14 mouse cellular contexts compared by ENCODE assay signal in genomic region chr16:57317882-57318636, GRCm38 (mm10). TPM values are rescaled to one million over a fixed set of nuclear protein-coding genes. Genes with fewer than 3 reads are reported as not detected.
A peak's percentile ranks its signal among the peaks of the same experiment; 100 is the strongest.
DNase-seq lines count a peak whose midpoint lies in the region; ATAC-seq and TF ChIP-seq lines count a peak whose summit lies in the region.
"Had no signal": no experiment of that assay in that cellular context is flagged by ENCODE, and none has a peak within 500 bp of the region (broad histone marks: within the 10 kb centered on the region; RNA-seq: fewer than 3 reads in every experiment).

No protein-coding gene starts in this region.

- no peaks in the 10 kb centered on the region for H3K36me3 ChIP-seq in midbrain, embryonic 14.5 days (ENCODE audit: control insufficient read depth, insufficient read depth, low read length)
- no peaks in the 10 kb centered on the region for H3K36me3 ChIP-seq in midbrain, embryonic 13.5 days
- no peaks in the 10 kb centered on the region for H3K36me3 ChIP-seq in stomach, postnatal 0 days (ENCODE audit: control insufficient read depth, insufficient read depth, low read length)
- H3K36me3 ChIP-seq in hindbrain, embryonic 14.5 days (replicated peaks; ENCODE audit: control insufficient read depth, insufficient read depth): no peaks in the 10 kb centered on the region

- H3K4me1 ChIP-seq in midbrain, embryonic 14.5 days (ENCODE audit: control insufficient read depth, insufficient read depth, low read length): no peaks in the 10 kb centered on the region
- H3K4me1 ChIP-seq in midbrain, embryonic 13.5 days (replicated peaks): peaks cover 8% of the 10 kb centered on the region; the same call in 1 of the 2 replicates
- H3K4me1 ChIP-seq in stomach, postnatal 0 days (replicated peaks; ENCODE audit: control insufficient read depth, insufficient read depth): no peaks in the 10 kb centered on the region; the same call in 1 of the 2 replicates
- H3K4me1 ChIP-seq in hindbrain, embryonic 14.5 days (replicated peaks; ENCODE audit: control insufficient read depth, insufficient read depth, low read length): no peaks in the 10 kb centered on the region

- H3K4me3 ChIP-seq in midbrain, embryonic 14.5 days (replicated peaks; ENCODE audit: low read depth, low read length): no peak overlapping the region
- H3K4me3 ChIP-seq in midbrain, embryonic 13.5 days (replicated peaks): no peak overlapping the region
- H3K4me3 ChIP-seq in stomach, postnatal 0 days (ENCODE audit: low read depth, low read length): no peak overlapping the region
- H3K4me3 ChIP-seq in hindbrain, embryonic 14.5 days (replicated peaks; ENCODE audit: low read length): no peak overlapping the region

- H3K27me3 ChIP-seq in midbrain, embryonic 14.5 days (ENCODE audit: control insufficient read depth, insufficient read depth, low read length): no peaks in the 10 kb centered on the region
- no peaks in the 10 kb centered on the region for H3K27me3 ChIP-seq in midbrain, embryonic 13.5 days
- H3K27me3 ChIP-seq in stomach, postnatal 0 days (ENCODE audit: control insufficient read depth, insufficient read depth, low read length): no peaks in the 10 kb centered on the region
- H3K27me3 ChIP-seq in hindbrain, embryonic 14.5 days (ENCODE audit: control insufficient read depth, insufficient read depth, low read length): no peaks in the 10 kb centered on the region

- no peak overlapping the region for H3K4me2 ChIP-seq in midbrain, embryonic 14.5 days (ENCODE audit: low read length)
- no peak overlapping the region for H3K4me2 ChIP-seq in midbrain, embryonic 13.5 days (replicated peaks)
- no peak overlapping the region for H3K4me2 ChIP-seq in stomach, postnatal 0 days (replicated peaks; ENCODE audit: low read depth)
- H3K4me2 ChIP-seq in hindbrain, embryonic 14.5 days (replicated peaks): no peak overlapping the region

- WGBS in midbrain, embryonic 14.5 days: 78% methylated on average over 13 of the region's 13 CpGs
- WGBS in midbrain, embryonic 13.5 days: 76% methylated on average over 13 of the region's 13 CpGs
- WGBS in stomach, postnatal 0 days: 27% methylated on average over 13 of the region's 13 CpGs
- 56% methylated on average over 13 of the region's 13 CpGs for WGBS in hindbrain, embryonic 14.5 days

- ATAC-seq in midbrain, embryonic 14.5 days (ENCODE audit: low FRiP score, low TSS enrichment): no peak
- no peak for ATAC-seq in midbrain, embryonic 13.5 days
- peak; percentile 80; the same call in 1 of the 2 replicates for ATAC-seq in stomach, postnatal 0 days (ENCODE audit: low FRiP score, low TSS enrichment)
- ATAC-seq in hindbrain, embryonic 14.5 days (ENCODE audit: low FRiP score): no peak
- ATAC-seq: forebrain, embryonic 16.5 days; liver, postnatal 0 days had no signal

- DNase-seq in embryo, embryonic 10.5 days (ENCODE audit: low spot score): peak; percentile 25
- no peak for DNase-seq in embryo, embryonic 9.5 days (ENCODE audit: extremely low spot score)
- peak; percentile 3 for DNase-seq in midbrain, embryonic 14.5 days
- DNase-seq in kidney, postnatal 14 days: peak; percentile 55
- DNase-seq in stomach, postnatal 0 days (ENCODE audit: low spot score): no peak
- DNase-seq in ovary, adult 18-20 months (ENCODE audit: low spot score): no peak
- DNase-seq in hindbrain, embryonic 14.5 days (ENCODE audit: low spot score): no peak
- DNase-seq: cerebellum, postnatal 10 days; heart, postnatal 4 days; left cerebral cortex, postnatal 4 days; liver, postnatal 0 days; right cerebral cortex, postnatal 25 days had no signal

- no peaks in the 10 kb centered on the region for H3K9me3 ChIP-seq in midbrain, embryonic 14.5 days (ENCODE audit: control insufficient read depth, low read length)
- no peaks in the 10 kb centered on the region for H3K9me3 ChIP-seq in midbrain, embryonic 13.5 days
- H3K9me3 ChIP-seq in stomach, postnatal 0 days (ENCODE audit: control insufficient read depth, low read length): no peaks in the 10 kb centered on the region
- no peaks in the 10 kb centered on the region for H3K9me3 ChIP-seq in hindbrain, embryonic 14.5 days (ENCODE audit: control insufficient read depth, low read length)

- no peak overlapping the region for H3K9ac ChIP-seq in midbrain, embryonic 14.5 days (replicated peaks; ENCODE audit: low read length)
- no peak overlapping the region for H3K9ac ChIP-seq in midbrain, embryonic 13.5 days (replicated peaks)
- H3K9ac ChIP-seq in stomach, postnatal 0 days (ENCODE audit: low read length): no peak overlapping the region
- H3K9ac ChIP-seq in hindbrain, embryonic 14.5 days: no peak overlapping the region
- H3K9ac ChIP-seq: liver, postnatal 0 days had no signal

- no peak overlapping the region for H3K27ac ChIP-seq in midbrain, embryonic 14.5 days (replicated peaks; ENCODE audit: low read depth, low read length)
- H3K27ac ChIP-seq in midbrain, embryonic 13.5 days: no peak overlapping the region
- peak overlapping the region; percentile 31 for H3K27ac ChIP-seq in stomach, postnatal 0 days (replicated peaks)
- H3K27ac ChIP-seq in hindbrain, embryonic 14.5 days: no peak overlapping the region

- TF ChIP-seq EP300 in stomach, postnatal 0 days (optimal IDR thresholded peaks at IDR 0.05): no peak

- no peak for TF ChIP-seq CTCF in stomach, postnatal 0 days (IDR thresholded peaks at IDR 0.05; ENCODE audit: low read depth)

RNA-seq across cellular contexts. Expression of gene Tmem30c, which starts 25.4 kb away (rescaled TPM):
- polyA plus RNA-seq in midbrain, embryonic 14.5 days (2014; fragmentation: Nextera tagmentation; extraction: Ambion mirVana): 0.18 and 0.35 TPM in 2 replicates
- polyA plus RNA-seq in midbrain, embryonic 13.5 days (2015; fragmentation: Nextera tagmentation; extraction: Ambion mirVana): 0.24 and 0.45 TPM in 2 replicates
- polyA plus RNA-seq in stomach, postnatal 0 days (2015; fragmentation: Nextera tagmentation; extraction: Ambion mirVana): 0.08 TPM in 1 of 2 replicates, not detected in the other
- polyA plus RNA-seq in hindbrain, embryonic 14.5 days (2014; fragmentation: Nextera tagmentation; extraction: Ambion mirVana): 0.17 and 0.43 TPM in 2 replicates
- polyA plus RNA-seq: liver, postnatal 0 days had no signal

RNA-seq across cellular contexts. Expression of gene Filip1l, which starts 34.8 kb away (rescaled TPM):
- 1.4 and 3.0 TPM in 2 replicates for polyA plus RNA-seq in midbrain, embryonic 14.5 days (2014; fragmentation: Nextera tagmentation; extraction: Ambion mirVana)
- polyA plus RNA-seq in midbrain, embryonic 13.5 days (2015; fragmentation: Nextera tagmentation; extraction: Ambion mirVana): 1.8 and 2.9 TPM in 2 replicates
- 35.3 and 41.6 TPM in 2 replicates for polyA plus RNA-seq in stomach, postnatal 0 days (2015; fragmentation: Nextera tagmentation; extraction: Ambion mirVana)
- polyA plus RNA-seq in hindbrain, embryonic 14.5 days (2014; fragmentation: Nextera tagmentation; extraction: Ambion mirVana): 2.8 and 3.4 TPM in 2 replicates

Comparison
In these comparisons a context has a peak if more than half of its experiments do, and no peak if none do; other contexts are left out.
1. DNase-seq: peak in embryo, embryonic 10.5 days (single experiment), midbrain, embryonic 14.5 days (single experiment) and kidney, postnatal 14 days (single experiment); none in embryo, embryonic 9.5 days (single experiment), stomach, postnatal 0 days (single experiment), ovary, adult 18-20 months (single experiment) and hindbrain, embryonic 14.5 days (single experiment).